Mouse (Mus musculus): ENCODE data around the gene Asah2.

Asah2 gene

DNA sequence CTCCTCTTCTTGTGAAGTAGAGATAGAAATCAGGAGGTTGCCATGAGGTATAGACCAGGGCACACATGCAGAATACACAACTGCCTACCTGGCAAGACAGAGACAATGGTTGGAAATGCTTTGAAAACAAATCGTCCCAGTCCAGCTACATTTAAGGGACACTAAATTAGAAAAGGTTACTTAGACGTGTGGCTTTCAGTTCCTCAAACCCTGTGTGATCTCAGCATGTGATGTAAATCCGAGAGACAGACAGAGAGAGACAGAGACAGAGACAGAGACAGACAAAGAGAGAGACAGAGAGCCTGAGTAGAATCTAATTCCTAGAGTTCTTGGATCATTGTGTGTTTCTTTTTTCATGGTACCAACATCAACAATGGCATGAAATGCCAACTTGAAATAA is 136.6 kb downstream of the Asah2 start:
- DNase-seq, result no peak

DNA sequence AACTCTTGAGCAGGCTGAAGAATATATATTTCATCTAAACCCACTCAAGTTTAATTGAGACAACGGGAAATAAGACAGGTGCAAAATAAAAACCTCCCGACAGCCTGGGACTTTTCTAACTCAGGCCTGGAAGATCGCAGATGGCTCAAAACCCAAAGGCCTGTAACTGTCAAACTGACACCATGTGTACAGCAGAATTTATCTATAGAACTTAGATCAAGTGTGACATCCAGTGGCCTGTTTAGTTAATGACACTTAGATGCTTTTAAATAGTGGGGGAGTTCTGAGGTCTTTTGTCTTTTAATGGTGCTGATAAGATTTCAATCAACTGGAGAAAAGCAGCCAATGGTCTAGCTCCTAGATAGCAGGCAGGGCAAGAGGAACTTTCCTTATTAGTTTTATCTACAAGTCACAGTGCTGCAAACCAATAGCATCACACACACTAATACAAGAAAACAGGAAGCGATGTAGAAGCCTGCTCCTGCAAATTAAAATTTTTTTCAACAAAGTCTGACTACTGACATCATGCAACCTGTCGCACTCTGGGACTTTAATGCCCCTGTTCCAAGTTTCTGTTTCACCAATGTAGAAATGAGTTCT is 140.0 kb downstream of the Asah2 start:
- DNase-seq, result no peak

DNA sequence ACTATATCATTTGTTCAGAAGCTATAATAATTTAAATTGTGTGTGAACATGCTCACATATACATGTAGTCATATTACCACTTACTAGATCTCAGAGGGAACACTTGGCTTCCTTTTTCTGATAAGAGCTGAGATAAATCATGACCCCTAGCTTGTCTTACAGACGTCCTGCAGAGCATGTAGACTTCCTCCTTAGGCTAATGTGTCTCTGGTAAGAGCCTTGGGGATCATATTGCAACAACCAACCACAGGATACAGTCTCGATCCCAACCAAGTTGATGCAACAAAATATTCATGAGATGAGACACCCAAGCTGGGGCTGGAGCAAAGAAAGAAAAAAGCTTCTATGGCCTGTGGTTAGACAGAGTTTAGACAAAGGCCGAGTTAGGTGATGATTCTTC is 144.9 kb downstream of the Asah2 start:
- DNase-seq, result no peak

DNA sequence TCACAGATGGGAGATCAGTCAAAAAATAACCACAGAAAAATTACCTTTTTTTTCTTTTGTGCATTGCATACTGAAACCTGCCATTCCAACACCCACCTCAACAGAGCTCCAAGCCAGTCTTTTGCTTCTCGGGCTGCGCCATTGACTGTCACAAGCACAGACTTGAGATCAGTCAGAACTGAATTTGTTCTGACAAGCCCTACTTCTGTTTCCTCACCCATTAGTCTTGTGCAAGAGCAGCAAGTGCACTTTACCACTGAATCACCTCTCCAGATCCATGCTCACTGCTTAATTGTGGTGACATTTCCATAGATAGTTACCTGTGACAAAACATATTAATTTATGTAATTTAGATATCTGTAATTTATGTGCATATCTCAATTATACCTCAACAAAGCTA is 147.6 kb downstream of the Asah2 start:
- DNase-seq, result no peak

DNA sequence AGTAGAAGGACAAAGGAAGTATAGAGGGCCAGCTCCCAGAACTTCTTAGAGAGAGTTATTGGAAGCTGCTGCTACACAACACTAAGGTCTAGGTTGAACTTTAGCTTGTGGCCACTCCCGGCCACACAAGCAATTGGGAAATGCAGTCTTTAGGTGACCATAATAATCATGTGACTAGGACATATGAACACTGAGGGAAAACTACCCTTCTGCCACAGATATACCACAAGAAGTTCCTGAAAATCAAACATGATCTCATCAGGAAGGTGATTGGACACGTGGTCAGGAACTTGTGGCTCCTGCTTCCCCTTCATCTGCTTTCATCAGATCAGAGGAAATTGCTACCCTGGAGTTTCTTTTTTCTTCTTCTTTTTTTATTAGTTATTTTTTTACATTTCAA is 151.7 kb downstream of the Asah2 start:
- no peak for DNase-seq

DNA sequence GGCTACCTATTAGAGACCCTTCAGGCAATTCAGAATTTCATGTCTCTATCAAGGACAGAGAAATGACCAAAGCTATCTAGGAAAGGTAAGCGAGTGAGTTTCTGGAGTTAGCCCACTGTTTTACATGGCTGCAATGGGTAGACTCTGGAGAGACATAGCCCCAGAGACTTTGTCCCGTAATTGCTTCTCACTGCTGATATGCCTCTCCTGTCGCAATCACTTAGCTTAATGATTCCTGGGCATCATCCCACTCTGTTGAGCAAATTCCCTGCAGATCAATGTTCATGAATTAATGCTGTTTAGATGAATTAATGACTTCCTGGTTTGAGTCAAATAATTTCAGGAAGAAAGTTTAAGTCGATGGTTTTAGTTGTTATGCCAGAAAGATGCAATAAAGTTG is 153.3 kb downstream of the Asah2 start:
- no peak for DNase-seq

DNA sequence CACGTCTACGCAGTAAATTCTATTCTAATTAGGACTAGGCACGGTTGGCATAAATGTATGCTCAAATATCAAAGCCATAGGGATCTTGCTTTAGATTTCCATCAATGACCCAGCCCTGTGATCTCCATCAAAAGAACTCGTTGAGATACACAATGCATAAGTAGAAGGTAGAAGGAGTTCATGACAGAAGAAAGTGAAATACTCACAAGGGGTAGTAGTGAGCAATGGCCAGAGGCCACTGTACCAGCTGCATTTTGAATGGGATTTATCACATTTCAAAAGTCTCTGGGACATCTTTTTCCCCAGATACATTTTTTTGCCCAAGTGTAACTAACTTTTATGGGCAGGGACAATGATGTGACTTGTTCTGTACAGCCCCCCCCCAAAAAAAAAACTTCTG is 153.7 kb downstream of the Asah2 start:
- no peak for DNase-seq

DNA sequence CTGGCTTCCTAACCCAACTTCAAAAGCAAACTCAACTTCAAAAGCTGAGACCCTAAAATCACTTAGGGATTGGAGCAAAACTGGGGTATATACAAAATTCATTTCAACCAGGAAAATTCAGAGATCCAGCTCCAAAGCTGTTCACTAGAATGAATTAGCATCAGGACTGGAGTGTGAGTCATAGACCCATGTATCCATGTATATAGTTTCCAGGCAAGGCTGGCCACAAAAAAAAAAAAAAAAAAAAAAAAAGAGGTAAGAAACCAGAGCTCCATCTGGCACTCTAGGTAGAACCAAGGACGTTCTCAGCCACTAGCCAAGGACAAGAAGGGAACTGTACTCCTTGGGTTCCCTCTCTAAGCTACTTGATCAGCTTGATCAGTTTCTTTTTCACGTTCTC is 154.2 kb downstream of the Asah2 start:
- DNase-seq, result no peak

DNA sequence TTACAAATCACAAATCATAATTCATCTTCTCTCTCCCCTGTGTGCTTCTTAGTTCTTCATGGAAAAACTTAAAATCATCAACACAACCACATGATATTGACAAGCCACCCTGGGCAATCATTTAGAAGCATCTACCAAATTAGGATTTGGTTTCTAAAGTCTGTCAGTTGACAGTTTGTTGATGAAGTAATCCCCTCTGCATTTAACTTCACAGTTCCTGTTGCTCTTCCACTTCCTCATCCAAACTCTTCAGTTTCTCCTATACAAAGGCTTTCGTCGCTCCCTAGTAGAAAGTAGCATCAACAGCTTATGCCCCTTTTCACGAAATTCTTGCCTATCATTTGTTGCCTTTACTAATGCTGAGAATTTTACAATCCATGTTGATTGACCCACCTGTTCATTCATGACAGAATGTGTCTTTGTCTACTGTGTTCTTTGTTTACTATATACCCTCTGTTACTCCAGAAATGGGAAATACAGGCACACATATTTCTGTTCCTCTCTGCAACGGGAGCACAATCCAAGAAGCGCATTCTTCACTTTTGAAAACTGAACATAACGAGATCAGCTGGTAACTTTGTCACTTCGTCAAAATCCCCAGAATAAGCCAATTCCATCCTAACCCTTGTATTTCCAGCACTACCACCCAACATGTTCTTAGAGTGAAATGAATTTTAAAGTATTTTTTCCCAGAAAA is 157.1 kb downstream of the Asah2 start:
- no peak for DNase-seq
